Mouse (Mus musculus) gastrocnemius, adult 8-10 months (tissue): ENCODE data around the gene Sik2. TPM values are rescaled to one million over a fixed set of nuclear protein-coding genes. Genes with fewer than 3 reads are reported as not detected.

Experiments used
- DNase-seq, 2 experiments: peaks; one replicate each; pipeline ENCODE4 v3.0.0; 2022; ENCODE audit warnings: low spot score in 2 of 2
- total RNA-seq, 4 experiments: library from RNA; stranded (reverse); gene quantifications; 2 replicates each; pipeline ENCODE4 v1.2.4; 2022

The Sik2 gene
- total RNA-seq, result 10 to 100 TPM; 23.9 to 29.8 (median 27.2) TPM

DNA sequence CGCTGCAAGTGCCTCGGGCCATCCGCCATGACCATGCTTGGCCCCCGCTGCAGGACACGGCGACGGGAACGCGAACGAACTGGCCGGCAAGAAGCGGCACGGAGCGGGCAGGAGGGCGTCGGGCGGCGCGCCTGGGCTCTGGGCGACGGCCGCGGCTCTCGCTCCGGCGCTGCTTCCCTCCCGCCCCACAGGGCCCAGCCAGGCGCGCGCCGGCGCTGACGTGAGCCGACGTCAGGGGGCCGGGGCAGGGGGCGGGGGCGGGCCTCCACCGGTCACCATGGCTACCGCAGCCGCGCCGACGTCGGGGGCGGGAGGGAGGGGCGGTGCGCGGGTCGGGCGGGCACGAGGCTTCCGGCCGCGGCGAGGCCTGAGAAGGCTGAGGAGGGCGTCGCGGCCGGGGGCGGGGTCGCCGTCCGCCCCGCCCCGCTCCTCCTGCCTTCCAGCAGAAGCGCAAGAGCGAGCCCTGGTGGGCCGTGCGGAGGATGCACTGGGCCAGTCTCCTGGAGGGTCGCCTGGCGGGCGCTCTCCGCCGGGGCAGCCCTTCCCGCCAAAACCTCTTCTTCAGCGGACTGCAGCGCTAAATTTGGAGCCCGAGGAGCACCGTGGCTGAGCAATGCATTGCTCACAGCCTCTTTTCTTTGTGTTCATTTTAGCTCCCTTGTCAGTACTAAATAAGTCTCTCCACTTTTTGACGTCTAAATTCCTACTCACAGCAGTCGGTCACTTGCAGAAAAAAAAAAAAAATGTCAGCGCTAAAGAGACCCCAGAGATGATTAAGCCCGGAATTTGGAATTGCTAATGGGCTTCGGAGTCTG, at the start of gene Sik2:
Gene Sik2, minus strand, starts transcription at position 233 of the 815 bp plus-strand sequence.
- DNase-seq, result peak; percentile 78 to 85

DNA sequence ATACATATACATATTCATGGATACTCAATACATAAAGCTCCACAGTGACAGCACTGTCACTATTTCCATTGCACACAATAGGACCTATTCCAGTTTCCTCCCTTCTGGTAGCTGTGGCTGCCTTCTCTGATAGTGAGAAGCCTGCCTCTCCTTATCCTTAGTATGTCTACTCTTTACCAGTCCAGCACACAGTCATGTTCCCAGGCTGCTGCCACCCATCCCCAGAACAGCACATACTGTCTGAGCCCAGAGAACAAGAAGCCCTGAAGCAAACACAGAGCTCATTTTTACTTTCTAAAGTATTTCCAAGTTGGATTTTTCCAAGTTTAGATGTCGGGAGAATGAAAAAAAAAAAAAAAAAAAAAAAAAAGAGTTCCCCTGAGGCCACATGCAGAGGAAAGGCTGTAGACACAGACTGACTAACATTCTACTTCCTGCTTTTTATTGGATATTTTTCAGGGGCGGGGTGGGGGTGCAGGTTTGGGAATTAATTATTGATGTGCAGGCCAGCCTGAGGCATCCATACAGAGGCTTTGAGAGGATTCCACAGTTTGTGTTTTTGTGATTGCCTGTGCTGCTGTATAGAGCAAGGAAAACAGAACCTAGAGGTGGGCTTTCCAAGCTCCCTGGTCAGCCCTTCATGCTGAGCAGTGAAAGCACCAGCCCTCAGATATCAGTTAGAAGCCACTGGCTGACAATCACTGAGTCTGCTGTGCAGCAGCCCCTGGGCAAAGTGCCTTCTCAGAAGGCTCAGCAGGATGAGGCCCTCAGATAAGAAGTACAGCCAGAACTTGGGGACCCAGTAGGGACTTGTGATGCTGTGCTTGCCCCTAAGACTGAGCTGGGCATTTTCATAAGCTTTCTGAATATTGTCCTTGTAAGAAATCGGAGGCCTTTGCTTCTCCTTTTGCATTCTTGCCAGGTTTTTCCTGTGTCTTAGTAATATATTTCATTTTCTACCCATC, 47.8 kb upstream of the Sik2 start:
- no peak for DNase-seq

DNA sequence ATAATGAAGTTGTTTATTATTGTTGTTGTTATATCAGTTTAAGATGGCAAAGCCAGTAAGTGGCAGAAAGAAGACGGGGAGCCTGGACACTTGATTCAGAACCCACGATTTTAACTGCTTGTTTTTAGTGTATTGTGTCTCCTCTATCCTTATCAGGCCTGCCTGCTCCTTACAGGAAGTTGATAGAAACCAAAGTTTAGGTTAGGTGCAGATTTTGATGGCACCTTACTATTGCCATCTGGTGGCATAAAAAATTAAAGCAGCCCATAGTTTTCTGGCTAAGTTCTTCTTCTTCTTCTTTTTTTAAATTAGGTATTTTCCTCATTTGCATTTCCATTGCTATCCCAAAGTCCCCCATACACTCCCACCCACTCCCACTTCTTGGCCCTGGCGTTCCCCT, 43.3 kb upstream of the Sik2 start:
- no peak for DNase-seq

DNA sequence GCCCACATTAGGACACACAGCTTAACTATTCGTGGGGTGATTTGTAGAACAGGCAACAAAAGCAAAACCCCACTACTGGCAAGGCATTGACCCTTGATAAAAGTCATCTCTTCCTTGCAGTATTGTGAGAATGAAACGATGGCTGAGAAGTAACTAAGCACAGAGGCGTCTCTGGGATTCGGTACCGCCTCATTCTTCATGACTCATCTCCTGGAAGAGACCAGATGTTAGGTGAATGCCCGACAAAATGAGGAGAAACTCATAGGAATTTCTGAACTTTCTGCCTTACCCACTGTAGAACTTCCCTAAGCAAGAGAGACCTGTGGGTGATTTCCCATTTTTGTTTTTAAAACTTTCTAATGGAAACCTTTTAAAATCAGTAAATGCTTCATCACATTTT, 33.3 kb upstream of the Sik2 start:
- no peak for DNase-seq

DNA sequence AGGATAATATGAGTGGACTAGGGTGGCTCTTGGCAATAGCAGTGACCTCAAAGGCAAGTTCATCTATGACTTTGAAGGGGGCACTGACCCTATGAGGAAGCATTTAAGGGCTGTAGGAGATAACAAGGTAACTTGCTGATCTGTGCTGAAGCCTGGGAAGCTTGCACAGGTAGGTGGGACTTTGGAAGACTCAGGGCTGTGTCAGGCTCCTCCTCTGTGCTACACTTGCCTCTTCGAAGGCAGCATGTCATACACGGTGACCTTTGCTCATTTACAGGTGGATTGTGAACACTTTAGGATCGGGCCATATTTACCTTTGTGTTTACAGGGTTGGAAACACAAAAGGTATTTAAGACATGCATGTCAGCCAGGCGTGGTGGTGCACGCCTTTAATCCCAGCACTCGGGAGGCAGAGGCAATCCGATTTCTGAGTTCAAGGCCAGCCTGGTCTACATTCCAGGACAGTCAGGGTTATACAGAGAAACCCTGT, 32.7 kb upstream of the Sik2 start:
- DNase-seq, result no peak

DNA sequence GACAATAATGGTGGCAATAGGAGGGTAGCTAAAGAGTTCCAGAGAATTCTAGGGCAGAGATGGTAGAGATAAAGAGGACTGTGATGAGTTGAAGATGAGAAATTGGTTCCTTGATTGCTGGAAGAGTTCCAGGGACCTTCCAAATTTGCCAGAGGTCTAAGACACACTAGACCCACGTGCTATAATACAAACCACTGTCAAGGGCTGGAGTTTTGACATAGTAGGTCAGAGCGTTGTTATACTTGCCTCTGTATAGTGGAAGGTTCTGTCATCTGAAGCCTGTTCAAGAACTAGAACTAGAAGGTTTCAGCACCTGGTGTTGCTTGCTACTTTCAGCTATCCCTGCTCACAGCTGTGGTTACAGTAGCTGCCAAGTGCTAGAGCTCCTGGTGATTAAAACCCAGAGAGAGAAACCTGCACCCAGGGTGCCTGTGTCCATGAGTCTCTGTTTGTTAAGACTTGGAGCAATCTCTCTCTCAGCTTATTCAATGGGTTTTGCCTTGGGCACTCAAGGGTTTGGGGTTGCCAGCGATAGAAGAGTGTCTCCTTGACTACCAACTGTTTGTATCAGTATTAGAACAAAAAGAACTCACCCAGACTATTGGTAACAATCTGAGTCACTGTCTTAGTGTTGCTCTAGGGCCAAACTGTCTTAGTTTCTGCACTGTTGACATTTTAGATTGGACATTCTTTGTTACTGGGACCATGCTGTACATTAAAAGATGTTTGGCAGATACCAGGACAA, 24.1 kb upstream of the Sik2 start:
- DNase-seq, result no peak

DNA sequence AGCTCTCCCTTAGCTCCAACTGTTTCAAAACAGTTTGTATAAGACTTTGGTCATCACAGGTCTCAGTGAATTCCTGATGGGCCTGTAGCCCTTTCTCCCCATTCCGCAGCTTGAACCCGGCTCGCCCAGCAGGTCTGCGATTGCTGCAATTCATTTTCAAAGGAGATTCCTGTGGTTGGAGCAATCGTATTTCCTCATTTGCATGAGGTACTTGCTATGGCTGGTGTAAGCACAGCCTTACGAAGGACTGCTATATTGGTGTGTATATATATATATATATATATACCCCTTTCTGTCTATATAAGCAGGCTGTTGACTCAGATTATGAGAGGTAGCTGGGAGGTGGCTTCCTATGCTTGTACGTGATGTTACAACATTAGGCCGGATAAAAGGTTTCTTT, 23.4 kb upstream of the Sik2 start:
- no peak for DNase-seq

DNA sequence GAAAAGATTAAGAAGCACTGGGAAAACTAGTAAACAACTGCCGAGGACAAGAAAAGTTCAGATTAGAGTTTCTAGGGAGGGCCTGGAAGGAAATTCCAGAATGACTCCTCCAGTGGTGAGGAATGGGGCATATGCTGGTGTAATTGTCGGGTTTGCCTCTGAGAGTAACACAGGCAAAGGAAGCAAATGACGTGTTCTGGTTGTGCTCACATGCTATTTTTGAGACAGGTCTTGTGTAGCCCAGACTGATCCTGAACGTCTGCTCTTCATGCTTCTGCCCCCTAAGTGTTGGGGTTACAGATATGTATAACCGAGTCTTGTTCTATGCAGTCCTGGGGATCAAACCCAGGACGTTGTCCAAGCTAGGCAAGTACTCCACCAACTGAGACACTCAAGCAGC, 22.7 kb upstream of the Sik2 start:
- no peak for DNase-seq

DNA sequence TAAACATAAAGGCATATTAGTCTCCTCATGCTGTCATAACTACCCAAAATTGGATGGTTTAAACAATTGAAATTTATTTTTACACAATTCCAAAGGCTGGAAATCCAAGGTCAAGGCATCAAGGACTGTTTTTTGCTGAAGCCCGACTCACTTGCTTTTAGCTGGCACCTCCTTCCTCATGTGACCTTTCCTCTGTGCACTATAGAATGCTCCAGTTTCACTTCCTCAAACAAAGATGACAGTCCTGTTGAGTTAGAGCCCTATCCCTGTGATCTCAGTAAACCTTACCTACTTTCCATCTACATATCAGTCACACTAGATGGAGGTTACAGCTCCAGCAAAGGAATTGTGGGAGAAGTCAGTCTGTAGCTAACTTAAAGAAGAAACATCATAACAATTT, 21.3 kb upstream of the Sik2 start:
- DNase-seq, result no peak

DNA sequence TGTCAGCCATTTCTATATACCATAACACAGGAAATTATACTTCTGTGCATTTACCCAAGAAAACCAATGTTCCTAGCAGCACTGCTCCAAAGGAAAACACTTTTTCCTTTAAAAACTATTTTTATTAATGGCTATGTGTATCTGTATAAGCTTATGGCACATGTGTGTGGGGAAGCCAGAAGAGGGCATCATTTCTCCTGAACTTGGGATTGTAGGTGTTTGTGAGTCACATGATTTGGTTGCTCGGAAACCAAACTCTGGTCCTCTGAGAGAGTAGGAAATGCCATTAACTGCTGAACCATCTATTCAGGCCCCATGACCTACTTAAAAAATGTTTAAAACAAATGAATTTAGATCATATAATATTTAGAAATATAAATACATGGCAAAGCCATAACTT, 18.1 kb upstream of the Sik2 start:
- no peak for DNase-seq

DNA sequence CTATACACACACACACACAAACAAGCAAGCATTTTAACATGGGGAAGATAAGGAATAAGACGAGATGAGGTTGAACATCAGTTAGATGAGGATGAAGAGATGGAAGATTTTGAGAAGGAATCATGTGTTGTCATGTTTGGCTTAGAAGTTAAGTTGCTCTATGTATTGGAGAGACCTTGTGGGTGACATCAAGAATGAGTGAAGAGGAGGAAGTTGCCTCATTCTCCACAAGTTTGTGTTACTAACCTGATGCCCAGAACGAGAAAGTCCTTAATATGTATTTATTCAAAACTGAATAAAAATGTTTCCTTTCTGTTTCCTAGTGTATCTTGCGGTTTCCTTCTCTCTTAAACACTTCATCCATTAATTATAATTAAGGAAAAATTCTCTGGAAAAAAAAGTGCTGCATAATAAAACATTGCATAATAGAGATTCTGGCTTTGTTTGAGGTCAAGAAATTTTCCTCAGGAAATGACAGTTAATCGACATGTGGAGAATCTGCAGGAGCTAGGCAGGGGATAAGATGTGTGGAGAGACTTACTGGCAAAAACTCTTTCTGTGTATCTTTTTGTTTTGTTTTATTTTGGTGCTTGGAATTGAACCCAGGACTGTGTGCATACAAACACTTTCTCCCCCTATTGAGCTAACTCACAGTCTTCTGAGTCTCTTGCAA, 12.4 kb upstream of the Sik2 start:
- no peak for DNase-seq

DNA sequence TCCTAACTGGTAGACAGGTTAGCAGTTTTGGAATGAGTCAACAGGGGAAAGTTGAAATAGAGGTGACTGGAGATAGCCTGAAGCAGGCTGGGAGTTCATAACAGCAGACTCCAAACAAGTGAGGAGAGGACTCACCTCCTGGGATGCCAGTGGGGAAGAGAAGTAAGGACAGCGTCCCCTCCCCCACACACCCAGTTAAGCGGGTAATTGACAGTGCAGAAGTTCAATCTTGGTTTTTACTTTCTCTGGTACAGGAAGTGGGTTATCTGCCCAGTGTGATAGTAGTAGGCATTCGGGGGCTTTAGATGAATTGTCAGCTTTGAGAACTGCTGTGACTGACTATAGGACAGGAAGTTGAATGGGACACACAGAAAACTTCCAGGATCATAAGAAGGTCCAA, 11.5 kb upstream of the Sik2 start:
- no peak for DNase-seq

DNA sequence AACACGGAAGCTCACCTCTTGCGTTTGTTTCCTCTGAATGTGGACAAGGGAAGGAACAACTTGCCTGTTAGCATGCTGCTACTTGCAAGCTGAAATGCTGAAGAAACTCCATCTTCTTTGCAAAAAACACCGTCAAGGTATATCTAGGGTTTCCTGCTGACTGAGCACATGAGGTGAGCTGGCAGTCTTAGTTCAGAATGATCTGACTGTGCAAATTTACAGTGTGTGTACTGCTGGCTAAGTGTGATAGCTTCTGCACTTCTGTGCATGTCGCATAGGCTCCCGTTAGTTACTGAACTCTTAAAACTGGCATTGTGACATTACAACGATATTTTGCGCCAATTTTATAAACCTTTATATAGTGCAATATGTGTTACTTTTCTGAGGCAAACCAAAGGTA, 10.8 kb upstream of the Sik2 start:
- DNase-seq, result no peak

DNA sequence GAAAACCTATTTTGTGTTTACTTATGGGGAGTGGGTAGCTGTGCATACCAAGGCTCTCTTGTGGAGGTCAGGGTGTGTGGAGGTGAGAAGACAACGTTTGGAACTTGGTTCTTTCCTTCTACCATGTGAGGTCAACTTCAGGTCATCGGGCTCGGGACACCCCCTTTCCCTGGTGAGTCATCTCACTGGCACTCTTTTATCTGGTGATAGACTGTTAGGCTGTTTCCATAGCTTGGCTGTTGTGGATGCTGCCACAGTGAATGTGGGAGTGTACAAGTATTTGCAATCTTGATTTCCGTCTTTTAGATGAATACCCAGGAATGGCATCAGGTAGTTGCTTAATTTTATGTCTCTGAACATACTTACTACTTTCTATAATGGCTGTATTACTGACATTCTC, 6.9 kb upstream of the Sik2 start:
- DNase-seq, result no peak

DNA sequence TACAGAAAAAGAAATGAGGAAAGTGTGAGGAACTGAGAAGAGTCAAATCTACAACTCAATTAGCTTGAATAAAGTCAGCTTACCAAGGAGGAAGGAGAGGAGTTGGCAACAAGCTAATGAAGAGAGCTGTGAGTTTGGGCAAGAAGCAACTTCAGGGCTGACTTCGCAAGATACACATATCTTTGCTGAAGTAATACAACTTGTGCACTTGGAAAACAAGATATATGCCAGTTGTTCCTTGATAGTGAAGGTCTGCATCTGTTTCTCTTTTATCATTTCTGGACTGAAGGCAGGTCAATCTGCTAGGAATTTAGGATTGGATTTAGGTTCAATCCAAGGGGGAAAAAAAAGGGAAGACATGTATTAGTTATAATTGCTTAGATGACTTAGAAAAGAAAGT, 4.8 kb upstream of the Sik2 start:
- no peak for DNase-seq

DNA sequence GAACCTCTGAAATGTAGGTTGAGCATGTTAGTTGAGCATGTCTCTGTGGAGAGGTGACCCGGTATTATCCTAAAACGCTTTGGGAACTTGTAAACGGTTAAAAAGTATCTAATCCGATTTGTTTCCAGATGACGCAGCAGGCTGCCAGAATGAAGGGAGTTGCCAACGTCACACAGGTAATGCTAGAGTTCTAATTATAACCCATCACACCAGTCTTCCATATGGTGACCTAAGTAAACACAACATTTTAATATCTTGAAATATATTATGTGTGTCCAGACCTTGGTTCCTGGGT, 730 bp upstream of the Sik2 start:
- peak in 1 of 2 experiments; percentile 3 for DNase-seq

DNA sequence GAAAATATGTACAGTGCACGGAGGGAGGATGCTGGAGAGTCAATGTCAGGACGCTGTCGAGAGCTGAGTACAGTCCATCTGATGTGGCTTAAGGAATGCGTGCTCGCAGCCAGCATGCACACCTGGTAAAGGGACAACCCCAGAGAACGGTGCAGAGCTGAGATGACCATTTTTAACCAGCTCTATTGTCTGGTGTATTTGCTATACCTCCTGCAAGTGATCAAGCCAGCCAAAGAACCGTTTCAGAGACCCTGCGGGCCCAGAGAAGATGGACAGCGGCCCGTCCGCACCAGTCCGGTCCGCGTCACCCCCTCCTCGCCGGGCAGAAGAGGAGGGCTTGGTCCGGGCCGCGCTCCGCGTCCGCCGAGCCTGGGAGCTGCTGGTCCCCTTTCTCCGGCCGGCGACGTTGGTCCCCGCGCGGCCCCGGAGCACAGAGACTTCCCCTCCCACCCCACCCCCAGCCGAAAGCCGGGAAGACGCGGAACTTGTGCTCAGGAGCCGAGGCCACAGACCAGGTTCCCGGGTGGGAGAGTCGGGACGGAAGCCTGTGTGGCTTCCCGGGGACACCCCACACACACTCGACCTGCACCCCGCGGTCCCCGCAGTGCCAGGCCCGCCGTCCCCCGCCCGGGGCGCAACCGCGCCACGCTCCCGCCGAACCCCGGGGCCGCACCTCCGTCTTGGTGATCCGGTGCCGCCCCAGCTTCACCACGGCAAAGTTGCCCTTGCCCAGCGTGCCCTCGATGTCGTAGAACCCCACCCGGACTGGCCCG, 619 bp downstream of the Sik2 start:
- DNase-seq, result peak; percentile 3 to 5

DNA sequence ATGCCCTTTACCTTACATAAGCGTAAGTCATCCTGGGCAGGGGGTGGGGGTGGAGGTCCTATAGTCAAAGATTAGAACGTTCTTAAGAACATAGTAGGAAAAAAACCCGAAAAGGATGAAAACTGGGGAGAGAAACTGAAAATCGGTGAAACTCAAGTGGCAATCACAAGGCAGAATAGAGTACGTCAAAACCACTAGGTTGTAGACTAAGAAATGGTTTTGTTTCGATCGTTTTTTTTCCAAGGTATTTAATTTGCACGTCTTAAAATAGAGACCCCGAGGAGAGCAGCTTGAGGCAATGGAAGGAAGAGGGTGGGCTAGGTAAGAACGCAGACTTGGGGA, 1.2 kb downstream of the Sik2 start:
- DNase-seq, result no peak

DNA sequence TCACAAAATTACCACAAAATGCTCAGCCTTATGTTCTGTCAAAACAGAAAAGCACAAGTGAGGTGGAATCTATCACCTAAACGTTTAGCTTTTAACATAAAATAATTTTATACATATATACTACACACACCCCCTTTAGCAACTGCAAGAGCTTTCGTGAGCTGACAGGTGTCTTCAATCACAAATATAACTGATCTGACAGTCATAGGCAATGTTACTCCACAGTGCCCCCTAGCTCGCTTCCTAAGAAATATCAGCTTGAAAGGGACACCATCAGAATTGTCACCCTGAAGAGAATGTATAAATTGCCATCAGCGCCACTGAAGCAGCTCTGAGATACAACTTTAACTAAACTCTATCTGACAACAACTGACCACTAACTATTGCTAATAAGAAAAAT, 2.0 kb downstream of the Sik2 start:
- peak in 1 of 2 experiments; percentile 6 for DNase-seq

DNA sequence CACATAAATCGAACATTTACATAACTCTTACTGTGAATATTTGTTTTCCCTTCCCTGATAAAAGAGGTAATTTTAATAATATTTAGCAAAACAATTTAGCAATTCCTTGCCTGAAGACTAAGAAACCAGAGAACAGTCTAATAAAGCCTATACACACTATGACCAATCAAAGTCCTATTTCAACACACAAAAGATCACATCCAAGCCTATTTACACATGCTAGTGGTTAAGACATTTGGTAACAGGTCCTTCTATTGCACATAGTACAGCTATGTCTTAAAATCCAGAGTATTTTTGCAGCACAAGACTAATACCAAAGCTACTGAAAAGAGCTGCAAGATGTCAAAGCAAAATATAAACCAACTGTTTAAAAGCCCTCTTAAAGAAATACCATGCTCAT, 4.8 kb downstream of the Sik2 start:
- no peak for DNase-seq

DNA sequence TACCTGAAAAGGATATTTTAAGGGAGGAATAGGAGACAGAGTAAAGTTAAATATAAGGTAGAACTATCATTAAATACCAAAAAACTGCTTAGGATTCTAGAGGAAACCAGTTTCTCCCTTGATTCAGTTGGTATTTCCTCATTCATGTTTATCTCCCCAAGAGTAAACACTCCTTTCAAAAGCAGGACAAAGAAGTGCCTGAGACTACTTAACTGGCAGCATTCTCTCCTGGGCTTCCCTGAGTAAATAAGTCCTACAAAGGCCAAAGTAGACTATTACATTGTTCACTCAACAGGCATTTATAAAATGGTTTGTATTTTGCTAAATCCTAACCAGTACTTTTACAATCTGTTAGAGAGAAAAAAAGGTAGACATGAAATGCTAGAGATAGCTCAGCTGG, 22.2 kb downstream of the Sik2 start:
- no peak for DNase-seq
